Comparison of ENCODE assay signal across 22 mouse cellular contexts in genomic region chr2:77186912-77187311, GRCm38 (mm10). TPM values are rescaled to one million over a fixed set of nuclear protein-coding genes. Genes with fewer than 3 reads are reported as not detected.
A peak's percentile ranks its signal among the peaks of the same experiment; 100 is the strongest.
DNase-seq lines count a peak whose midpoint lies in the region; TF ChIP-seq lines count a peak whose summit lies in the region.
"Had no signal": no experiment of that assay in that cellular context is flagged by ENCODE, and none has a peak within 500 bp of the region (broad histone marks: within the 10 kb centered on the region; RNA-seq: fewer than 3 reads in every experiment).

No protein-coding gene starts in this region.

- 51% methylated on average over 8 of the region's 8 CpGs for WGBS in thymus, adult 2 months

- intact Hi-C loops in heart, postnatal 25 days (cut with DNase I) = no loop called here

- peak overlapping the region; percentile 90 for H3K27ac ChIP-seq in thymus, adult 2 months (ENCODE audit: control insufficient read depth, insufficient read depth, low read length)
- H3K27ac ChIP-seq: embryonic facial prominence, embryonic 10.5 days; embryonic facial prominence, embryonic 12.5 days; forebrain, embryonic 13.5 days; forebrain, embryonic 15.5 days had no signal

- H3K27me3 ChIP-seq in thymus, adult 2 months (ENCODE audit: control insufficient read depth, insufficient read depth, low read length) = no peaks in the 10 kb centered on the region
- H3K27me3 ChIP-seq: CH12.LX; embryonic facial prominence, embryonic 12.5 days; forebrain, embryonic 13.5 days; forebrain, embryonic 15.5 days had no signal

- no peaks in the 10 kb centered on the region for H3K36me3 ChIP-seq in thymus, adult 2 months (ENCODE audit: control insufficient read depth, insufficient read depth, low read length)
- H3K36me3 ChIP-seq: G1E had no signal

- H3K4me3 ChIP-seq in thymus, adult 2 months (ENCODE audit: control insufficient read depth, insufficient read depth, low read length) = no peak overlapping the region
- H3K4me3 ChIP-seq: embryonic facial prominence, embryonic 10.5 days; embryonic facial prominence, embryonic 12.5 days; forebrain, embryonic 13.5 days; forebrain, embryonic 15.5 days had no signal

- DNase-seq in heart, adult 11 months = peak; percentile 86
- DNase-seq in heart, postnatal 25 days (ENCODE audit: low spot score) = no peak
- no peak for DNase-seq in thymus, adult 2 months
- DNase-seq in thymus, postnatal 10 days (ENCODE audit: low spot score in 2 of 2) = no peak
- DNase-seq in Muller cell, postnatal 12 days (ENCODE audit: inconsistent ontology term) = peak; percentile 66
- no peak for DNase-seq in cerebellum, adult 11 months
- DNase-seq: adrenal gland, adult 2 months; adrenal gland, postnatal 10 days; adrenal gland, postnatal 25 days; B cell, adult 2 months; cerebellum, adult 11-12 months; cerebellum, adult 2 months; cerebellum, adult 9-10 months; cerebellum, postnatal 10 days; cerebellum, postnatal 25 days; forebrain, postnatal 0 days had no signal

- TF ChIP-seq CTCF in thymus, adult 2 months (IDR thresholded peaks at IDR 0.05; ENCODE audit: borderline replicate concordance, control insufficient read depth, extremely low read depth, insufficient read depth, low read length, poor library complexity) = no peak

- H3K4me1 ChIP-seq in thymus, adult 2 months (replicated peaks; ENCODE audit: control insufficient read depth, insufficient read depth, low read length) = peaks cover 16% of the 10 kb centered on the region
- H3K4me1 ChIP-seq: embryonic facial prominence, embryonic 10.5 days; embryonic facial prominence, embryonic 12.5 days; forebrain, embryonic 13.5 days; forebrain, embryonic 15.5 days had no signal

- TF ChIP-seq POLR2A in thymus, adult 2 months (IDR thresholded peaks at IDR 0.05; ENCODE audit: control insufficient read depth, extremely low read depth, insufficient read depth, low read length, poor library complexity) = no peak

RNA-seq across cellular contexts. Expression of gene Ccdc141, which starts 16.5 kb away (rescaled TPM):
- total RNA-seq in heart, postnatal 25 days (2021) = 100 to 1,000 TPM; 239 to 243 TPM
- polyA plus RNA-seq in thymus, adult 2 months (2012; rRNA removed) = 1.5 and 3.8 TPM in 2 replicates
- total RNA-seq: CH12.LX had no signal
- polyA plus RNA-seq: G1E had no signal

Comparison
In these comparisons a context has a peak if more than half of its experiments do, and no peak if none do; other contexts are left out.
1. DNase-seq: peak in heart, adult 11 months (single experiment) and Muller cell, postnatal 12 days (single experiment); none in heart, postnatal 25 days (single experiment), thymus, adult 2 months (single experiment), thymus, postnatal 10 days (0 of 2) and cerebellum, adult 11 months (single experiment).